Mouse (Mus musculus) spleen, embryonic (tissue): ENCODE results near the gene Itgal.

Source experiments
- CTCF ChIA-PET: fragments of 350-600 bp; sonication (Branson Sonifier 250); formaldehyde crosslinking; loops from one replicate; lab custom pipeline; 2022; lab: Charles Lee

Itgal gene

GRCm38 (mm10) chr7:127276519-127276961 lies 19.5 kb upstream of the Itgal start:
- CTCF ChIA-PET, result no interaction called here

DNA sequence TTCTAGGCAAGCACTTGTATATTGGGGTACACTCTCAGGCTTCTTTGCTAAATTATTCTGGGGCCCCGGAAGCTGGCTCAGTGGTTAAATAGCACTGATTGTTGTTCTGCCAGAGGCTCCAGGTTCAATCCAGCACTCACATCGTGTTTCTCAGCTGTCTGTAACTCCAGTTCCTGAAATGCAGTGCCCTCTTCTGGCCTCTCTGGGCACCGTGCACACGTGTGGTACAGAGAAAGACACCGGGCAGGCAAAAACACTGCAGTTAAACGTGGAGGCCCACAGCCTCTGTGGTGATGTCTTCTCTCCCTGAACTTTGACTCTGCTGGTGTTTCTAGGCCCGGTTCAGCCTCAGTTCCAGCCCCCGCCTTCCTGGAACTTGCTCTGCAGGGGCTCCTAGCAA lies 17.7 kb upstream of the Itgal start:
- CTCF ChIA-PET, result interaction anchor here (0.8 kb wide), 1 partner anchor 23 kb away, joined by 4 read pairs; no protein-coding TSS in a partner anchor

DNA sequence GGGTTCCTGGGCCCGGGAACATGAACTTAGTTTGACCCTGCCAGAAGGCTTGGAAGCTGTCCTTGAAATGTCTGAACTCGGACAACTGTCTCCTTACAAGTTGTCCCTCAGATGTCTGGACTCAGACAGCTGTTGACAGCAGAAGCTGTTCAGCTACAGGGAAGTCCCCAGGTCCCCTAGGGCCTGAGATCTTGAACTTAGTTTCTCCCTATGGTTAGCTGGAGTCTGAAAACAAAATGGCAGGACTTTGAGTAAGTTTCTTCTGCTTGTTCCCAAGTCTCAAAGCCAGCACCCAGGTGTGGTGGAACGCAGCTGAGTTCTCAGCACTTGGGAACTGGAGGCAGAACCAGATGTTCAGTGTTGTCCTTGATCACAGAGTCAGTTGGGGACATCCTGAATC lies 16.0 kb upstream of the Itgal start:
- CTCF ChIA-PET, result no interaction called here

GRCm38 (mm10) chr7:127281114-127281513 lies 14.9 kb upstream of the Itgal start:
- CTCF ChIA-PET, result no interaction called here

DNA sequence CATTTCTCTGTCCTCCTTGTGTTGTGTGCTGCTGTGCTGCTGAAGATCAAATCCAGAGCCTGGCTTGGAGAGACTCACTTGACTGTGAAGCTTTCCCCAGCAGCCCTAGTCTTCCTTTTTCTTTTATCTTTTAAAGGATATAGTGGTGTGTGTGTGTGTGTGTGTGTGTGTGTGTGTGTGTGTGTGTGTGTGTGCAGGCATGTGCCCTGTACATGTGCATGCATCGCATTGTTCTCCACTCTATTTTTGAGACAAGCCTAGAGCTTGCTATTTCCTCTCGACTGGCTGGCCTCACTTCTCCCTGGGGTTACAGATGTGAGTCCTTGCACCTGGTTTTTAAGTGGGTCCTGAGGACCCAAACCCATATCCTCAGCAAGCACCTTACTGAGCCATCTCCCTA lies 13.9 kb upstream of the Itgal start:
- CTCF ChIA-PET, result no interaction called here

GRCm38 (mm10) chr7:127285154-127285553 lies 10.9 kb upstream of the Itgal start:
- CTCF ChIA-PET, result no interaction called here

DNA sequence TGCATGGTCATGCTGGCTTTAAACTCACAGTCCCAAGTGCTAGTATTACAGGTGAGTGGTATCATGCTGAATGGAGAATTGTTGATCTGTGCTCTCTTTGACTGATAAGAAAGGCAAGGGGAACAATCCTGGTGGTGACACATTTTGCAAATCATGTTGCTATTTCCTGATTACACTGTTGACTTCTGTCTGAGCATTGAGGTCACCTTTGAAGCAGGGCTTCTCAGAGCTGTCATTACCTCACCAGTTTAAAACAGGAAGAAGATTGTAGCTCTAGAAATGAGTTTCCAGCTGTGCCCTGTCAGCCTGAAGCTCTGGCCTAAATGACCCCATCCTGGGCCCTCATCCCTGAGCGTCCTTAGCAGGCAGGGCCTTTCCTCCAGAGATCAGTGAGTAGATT lies 8.1 kb upstream of the Itgal start:
- CTCF ChIA-PET, result interaction anchor here (0.6 kb wide), 1 partner anchor 56 kb away, joined by 4 read pairs; no protein-coding TSS in a partner anchor

DNA sequence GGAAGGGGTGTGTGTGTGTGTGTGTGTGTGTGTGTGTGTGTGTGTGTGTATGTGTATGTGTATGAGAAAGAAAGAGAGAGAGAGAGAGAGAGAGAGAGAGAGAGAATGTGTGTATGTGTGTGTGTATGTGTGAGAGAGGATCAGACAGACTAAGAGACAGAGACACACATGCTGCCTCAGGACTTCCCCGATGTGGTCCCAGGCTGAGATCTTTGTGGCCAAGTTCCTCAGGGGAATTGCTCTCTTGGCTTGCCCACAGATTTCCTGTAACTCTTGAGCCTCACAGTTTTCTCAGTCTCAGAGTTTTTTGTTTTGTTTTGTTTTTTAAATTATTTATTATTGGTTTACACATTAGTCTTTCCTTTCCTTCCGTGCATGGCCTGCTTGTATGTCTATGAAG lies 6.8 kb upstream of the Itgal start:
- CTCF ChIA-PET, result no interaction called here

GRCm38 (mm10) chr7:127290142-127290541 lies 5.9 kb upstream of the Itgal start:
- CTCF ChIA-PET, result no interaction called here

DNA sequence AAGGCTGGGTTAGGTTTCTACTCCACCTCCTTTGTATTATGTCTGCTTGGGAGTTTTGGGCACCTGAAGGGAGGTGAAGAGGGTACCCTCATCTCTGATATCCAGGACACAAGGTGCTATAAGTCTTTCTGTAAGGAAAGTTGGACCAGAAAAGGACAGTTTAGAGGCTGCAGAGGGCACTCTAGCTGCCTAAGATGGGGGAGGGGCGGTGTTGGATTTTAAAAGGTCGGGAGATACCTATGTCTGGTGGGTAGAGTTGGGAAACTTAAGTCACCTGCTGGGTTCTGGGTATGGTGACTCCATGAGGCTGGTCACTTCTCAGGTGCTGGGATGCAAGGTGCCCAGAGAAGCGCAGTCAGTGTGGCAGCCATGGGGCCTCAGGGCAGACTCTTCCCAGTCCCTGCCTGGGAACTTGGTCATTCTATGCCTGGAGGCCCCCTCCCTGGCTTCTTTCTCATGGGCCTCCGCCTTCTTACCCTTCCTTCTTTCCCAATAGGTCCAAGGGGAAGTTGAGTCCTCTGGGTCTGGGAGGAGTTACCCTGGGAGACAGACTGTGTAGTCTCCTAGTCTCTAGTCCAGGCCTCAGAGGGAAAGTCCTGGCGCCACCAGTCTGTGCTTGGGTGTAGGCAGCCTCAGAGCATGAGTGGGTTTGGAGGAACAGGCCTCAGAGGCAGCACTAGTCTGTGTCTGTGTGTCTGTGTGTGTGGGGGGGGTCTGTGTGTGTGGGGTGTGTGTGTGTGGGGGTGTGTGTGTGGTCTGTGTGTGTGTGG lies 911 bp downstream of the Itgal start:
- CTCF ChIA-PET, result interaction anchor here (0.6 to 1.2 kb wide), 4 partner anchors 10 to 578 kb away, joined by 3 to 7 read pairs (median 3); partner anchors contain the start of gene Sephs2

GRCm38 (mm10) chr7:127297586-127298193 lies 1.6 kb downstream of the Itgal start:
- CTCF ChIA-PET, result interaction anchor here (0.6 to 0.9 kb wide), 3 partner anchors 10 to 578 kb away, joined by 3 to 5 read pairs (median 3); no protein-coding TSS in a partner anchor

DNA sequence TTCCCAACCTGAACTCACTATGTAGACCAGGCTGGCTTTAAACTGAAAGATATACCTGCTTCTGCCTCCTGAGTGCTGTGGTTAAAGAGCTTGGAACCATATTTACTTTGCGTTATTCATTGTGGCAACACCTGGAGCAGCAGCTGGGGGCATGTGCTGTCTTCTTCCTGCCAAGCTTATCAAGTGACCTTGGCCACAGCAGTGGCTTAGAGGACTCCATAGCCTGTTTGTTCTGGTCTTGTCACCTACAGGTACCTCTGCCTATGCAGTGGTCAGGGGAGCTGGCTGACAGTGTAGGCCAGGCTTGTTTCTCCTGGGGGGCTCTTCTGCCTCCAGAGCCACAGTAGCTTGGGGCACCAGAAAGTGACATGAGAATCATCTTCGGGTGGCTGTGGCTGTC lies 12.4 kb downstream of the Itgal start:
- CTCF ChIA-PET, result no interaction called here

DNA sequence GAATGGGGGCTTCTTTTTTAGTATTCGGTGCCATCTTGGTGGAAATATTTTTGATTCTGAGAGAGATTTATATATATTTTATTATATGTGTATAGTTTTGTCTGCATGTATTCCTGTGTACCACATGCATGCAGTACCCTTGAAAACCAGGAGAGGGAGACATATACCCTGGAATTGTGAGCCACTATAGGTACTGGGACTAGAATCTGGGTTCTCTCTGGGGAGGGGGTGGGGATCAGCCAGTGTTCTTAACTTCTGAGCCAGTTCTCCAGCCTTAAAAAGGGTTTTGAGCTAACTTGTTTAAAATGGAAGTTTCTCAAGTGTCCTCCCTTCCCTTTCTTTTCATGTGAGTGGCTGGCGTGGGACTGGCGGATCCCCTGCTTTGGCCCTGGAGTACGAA lies 12.8 kb downstream of the Itgal start:
- CTCF ChIA-PET, result no interaction called here

DNA sequence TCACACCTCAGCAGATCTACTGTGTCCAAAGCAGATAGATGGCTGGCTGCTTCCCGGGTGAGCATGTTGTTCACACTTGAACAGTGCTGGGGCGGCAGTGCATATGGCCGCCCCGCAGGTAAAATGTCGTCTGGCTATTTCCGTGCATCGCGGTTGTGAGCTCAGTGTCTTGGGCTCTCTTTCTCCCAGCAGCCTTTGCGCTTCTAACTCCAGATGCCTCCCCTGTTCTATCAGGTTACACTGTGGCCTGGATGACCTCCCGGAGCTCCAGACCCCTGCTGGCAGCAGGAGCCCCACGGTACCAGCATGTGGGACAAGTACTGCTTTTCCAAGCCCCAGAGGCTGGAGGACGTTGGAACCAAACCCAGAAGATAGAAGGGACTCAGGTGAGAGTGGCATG lies 13.9 kb downstream of the Itgal start:
- CTCF ChIA-PET, result no interaction called here

GRCm38 (mm10) chr7:127313912-127314311 lies 17.9 kb downstream of the Itgal start:
- CTCF ChIA-PET, result interaction anchor here (0.6 kb wide), 1 partner anchor 11 kb away, joined by 3 read pairs; no protein-coding TSS in a partner anchor

DNA sequence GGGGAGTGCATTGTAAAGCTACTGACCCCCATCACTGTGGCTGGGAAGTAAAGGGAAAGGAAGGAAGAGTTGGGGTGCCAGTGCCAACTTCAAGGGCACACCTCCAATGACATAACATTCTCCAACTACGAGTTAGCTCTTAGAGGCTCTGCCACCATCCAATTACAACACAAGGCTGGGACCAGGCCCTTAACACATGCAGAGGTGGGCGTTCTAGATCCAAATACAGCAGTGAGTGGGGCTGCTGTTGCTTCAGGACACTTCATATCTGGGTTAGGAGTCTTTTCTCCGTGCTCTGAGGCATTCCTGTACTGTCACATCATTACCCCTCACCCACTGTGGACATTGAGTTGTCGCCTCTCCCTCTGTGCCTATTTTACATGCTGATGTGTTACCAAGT lies 25.0 kb downstream of the Itgal start:
- CTCF ChIA-PET, result interaction anchor here (0.6 kb wide), 1 partner anchor 27 kb away, joined by 3 read pairs; no protein-coding TSS in a partner anchor

DNA sequence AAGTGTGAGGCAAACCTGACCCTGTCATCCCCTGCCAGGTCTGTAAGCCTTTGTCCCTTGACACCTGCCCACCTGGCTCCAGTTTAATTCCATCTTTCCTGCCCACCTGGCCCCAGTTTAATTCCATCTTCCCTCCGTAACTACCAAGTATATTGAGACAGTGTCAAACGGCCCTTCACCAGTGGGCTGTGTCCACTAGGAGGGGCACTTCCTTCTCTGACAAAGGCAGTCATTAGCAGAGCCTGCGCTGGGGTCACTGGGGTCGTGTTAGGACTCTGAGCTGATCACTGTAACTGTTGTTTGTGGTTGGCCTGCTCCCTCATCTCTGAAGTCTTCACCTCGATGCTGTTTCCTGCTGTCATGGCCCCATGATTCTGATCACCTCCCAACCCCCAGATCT lies 26.0 kb downstream of the Itgal start:
- CTCF ChIA-PET, result interaction anchor here (0.6 kb wide), 1 partner anchor 26 kb away, joined by 3 read pairs; no protein-coding TSS in a partner anchor

GRCm38 (mm10) chr7:127324944-127325343 lies 28.9 kb downstream of the Itgal start:
- CTCF ChIA-PET, result no interaction called here

DNA sequence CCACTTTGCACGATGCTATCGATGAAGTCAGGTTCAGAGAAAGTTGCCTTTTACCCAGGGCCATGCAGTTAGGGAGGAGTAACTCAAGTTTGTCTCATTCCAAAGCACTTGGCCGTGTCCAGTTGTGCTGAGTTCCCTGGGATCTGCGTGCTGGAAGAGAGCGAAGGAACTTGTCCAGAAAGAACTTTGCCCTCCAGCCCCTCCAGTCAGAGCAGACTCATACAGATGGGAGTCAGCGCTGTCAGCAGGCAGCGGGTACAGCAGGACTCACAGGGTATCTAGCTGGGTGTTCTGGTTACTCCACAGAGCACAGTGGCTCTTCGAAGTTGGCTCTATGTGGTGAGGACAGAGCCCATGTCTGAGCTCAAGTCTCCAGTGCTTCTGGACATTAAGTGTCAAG lies 29.5 kb downstream of the Itgal start:
- CTCF ChIA-PET, result interaction anchor here (0.6 kb wide), 1 partner anchor 214 kb away, joined by 4 read pairs; no protein-coding TSS in a partner anchor

DNA sequence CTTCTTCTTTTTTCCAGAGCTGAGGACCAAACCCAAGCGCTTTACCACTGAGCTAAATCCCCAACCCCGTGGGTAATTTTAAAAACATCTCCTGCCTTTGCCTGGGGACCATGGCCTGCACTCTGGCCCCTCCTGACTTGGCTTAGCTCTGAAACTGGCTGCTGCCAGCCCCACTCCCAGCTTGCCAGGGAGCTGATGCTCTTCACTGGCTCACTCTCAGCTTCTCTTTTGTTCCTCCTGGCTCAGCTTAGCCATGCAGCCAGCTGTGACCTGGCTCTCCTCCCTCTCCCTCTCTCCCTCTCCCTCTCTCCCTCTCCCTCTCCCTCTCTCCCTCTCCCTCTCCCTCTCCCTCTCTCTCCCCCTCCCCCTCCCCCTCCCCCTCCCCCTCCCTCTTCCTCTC lies 30.6 kb downstream of the Itgal start:
- CTCF ChIA-PET, result interaction anchor here (0.6 to 1.0 kb wide), 2 partner anchors 11 to 425 kb away, joined by 4 to 10 read pairs; no protein-coding TSS in a partner anchor

DNA sequence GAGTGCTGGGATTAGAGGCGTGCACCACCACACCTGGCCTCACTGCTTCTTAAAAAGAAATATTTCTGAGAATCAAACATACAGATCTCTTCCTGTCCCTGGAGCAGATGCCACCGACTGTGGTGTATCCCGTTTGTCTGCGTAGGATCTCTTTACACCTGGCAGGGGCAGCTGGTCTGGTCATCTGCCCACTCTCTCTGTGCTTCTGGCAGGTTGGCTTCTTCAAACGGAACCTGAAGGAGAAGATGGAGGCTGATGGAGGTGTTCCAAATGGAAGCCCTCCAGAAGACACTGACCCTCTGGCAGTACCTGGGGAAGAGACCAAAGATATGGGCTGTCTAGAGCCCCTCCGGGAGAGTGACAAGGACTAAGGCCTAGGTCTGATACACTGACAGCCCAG lies 37.2 kb downstream of the Itgal start:
- CTCF ChIA-PET, result interaction anchor here (0.6 kb wide), 1 partner anchor 26 kb away, joined by 7 read pairs; no protein-coding TSS in a partner anchor

DNA sequence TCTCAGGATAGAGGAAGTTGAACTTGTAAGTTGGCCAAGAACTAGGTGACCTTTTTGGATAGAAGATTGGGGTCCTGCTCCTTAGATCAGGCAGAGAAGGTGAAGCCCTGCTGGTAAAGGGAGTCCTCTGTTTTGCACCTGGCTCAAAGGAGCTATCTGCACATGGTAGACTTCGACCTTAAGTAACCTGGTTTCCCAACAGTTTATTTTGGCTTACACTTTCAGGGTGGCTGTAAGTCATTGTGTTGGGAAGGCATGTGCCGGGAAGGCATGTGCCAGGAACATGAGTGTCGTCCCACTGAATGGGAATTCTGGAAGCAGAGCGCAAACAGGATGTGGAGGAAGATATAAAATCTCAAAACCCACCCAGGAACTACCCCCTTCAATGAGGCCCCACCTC lies 39.5 kb downstream of the Itgal start:
- CTCF ChIA-PET, result no interaction called here
